Mouse (Mus musculus): Measurements from ENCODE around the gene Tada2a. TPM values are rescaled to one million over a fixed set of nuclear protein-coding genes. Genes with fewer than 3 reads are reported as not detected.
A peak's percentile ranks its signal among the peaks of the same experiment; 100 is the strongest.

Tada2a gene
- 10 to 100 TPM; 10.2 to 14.2 (median 13.7) TPM for polyA plus RNA-seq (2017; shearing (Covaris generic))

DNA sequence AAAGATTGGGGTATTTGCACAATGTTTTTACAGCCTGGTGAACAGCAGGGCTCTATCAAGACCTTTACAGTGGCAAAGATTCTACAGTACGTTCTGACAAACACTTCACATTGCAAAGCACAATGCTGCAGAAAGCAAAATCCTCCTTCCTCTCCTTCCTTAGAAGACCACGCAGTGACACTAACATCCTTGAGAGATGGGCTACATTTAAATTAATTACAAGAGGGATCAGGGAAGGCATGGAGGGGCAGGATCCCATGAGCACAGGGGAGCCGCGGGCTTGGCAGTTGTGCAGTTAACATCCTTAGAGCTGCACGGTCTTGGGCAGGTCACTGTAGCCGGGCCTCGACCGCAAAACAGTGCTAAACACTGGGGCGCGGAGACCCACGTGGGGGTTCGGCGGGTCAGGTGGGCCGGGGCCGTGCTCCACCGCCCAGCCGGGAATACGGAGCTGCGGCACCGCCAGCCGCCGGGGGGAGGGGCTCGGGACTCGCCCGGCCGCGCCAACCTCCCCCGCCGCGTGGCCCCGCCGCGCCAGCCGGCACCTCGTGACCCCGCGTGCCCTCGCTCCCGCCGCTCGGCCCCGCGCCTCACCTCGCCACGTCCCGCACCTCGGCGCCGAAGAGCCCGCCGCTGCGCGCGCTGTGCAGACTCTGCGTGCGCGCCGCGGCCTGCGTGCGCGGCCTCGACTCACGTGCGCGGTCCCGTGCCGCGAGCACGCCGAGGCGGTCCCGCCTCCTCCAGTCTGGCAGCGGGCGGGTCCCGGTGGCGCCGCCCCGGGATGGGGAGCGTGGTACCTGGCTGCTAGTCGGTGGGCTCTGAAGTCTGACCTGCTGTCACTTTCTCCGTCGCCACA, at the start of gene Tada2a, which contains the start of gene Acaca:
Gene Tada2a, minus strand, starts transcription at position 658 of the 856 bp plus-strand sequence.
Gene Acaca, plus strand, starts transcription at position 730 of the 856 bp plus-strand sequence.
- peak; percentile 78 for ATAC-seq

DNA sequence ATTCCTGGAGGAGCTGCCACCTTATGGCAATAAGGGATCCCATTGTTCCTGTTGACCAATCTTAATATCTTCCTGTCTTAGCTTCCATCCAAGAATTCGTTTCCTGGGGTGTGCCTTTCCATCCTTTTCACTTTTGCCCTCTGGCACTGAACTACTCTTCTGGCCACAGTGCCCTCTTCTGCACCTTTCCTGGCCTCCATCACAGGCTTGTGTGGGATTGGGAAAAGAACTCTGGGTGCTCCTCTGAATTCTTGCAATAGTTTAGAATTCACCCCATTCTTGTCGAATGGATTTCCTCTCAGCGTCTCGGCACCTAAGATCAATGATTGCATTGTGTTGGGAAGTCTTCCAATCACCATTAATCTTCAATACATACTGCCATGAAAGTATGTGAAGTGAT, 49.2 kb upstream of the Tada2a start:
- no peak for ATAC-seq

DNA sequence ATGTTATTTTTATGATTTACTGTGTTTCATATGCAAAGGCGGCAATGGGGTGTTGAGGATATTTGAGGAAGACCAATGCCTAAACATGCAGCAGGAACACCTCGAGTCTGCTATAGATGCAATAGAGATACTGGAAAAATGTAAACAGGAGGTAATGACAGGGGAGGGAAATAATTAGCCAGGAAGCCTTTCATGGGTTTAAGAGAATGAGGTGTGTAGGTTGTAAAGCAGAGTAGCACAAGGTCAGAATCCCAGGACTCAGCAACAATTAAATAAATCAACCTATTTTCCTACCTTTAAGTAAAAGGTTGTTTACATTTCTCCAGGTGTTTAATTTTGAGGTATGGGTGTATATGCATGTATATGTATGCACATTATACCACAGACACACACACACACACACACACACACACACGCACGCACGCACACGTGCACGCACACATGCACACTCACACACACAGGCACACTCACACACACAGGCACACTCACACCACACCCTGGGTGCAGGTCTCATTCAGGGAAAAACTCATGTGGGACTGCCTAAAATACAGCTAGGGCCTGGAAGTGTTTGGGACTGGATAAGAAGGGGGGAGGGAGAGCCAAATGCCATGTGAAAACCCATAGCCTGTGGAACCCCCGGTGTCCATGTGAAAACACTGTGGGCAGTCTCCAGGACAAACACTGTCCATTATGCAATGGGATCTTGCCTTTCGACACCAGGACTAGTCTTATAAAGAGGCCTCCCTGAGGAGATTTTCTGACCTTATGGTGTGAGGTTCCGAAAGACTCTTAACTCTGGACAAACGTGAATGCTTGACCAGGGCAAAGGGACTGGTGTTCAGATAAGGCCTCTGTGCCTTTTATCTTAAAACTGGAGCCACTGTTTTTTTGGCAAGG, 43.4 kb upstream of the Tada2a start:
- ATAC-seq, result no peak

DNA sequence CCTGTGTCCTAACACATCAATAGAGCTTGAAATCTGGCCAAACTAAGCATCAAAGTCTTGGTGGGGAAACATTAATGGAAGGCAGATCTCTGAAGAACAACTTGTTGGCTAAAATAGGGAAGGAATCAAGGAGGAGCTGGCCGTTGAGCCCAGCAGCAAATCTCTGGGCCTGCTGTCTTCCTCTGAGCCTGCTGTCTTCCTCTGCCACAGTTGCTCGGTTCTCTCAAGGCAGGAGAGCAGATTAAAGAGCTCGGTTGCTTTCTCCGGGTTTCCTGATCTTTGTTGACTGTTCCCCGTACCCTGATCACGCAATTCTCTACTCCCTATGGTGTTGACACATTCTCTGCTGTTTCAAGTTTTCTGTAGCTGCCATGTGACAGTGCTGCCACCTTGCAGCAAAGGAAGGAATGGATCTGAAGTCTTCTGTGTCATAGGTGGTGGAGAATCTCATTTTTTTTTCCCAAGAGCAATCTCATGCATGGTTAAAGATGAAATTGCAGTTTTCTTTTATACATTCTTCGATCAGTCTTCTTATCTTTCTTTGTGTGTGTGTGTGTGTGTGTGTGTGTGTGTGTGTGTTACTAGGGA, 39.4 kb upstream of the Tada2a start:
- no peak for ATAC-seq

DNA sequence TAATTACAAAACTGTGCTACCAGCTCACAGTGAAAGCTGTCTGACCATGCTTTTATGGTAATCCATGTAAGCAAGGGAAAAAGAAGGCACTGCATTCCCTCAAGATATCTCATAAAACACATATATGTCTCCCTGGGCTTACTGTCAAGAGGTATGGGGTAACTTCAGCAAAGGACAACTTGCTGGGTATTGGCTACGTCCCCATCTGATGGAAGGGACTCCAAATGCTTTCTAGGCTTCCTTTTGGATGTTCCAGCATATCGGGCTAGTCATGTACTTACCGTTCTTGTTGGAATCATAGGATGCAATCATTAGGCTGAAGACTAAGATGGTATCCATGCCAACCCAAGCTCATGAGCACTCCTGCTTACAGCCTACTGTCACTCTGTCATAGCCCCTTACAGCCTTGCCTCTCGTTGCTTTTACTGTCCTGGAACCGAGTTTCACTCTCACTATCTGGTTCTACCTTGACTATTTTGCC, 37.7 kb upstream of the Tada2a start, which contains the start of gene Gm11437:
Gene Gm11437, minus strand, starts transcription at position 431 of the 481 bp plus-strand sequence.
- ATAC-seq, result no peak

GRCm38 (mm10) chr11:84164561-84164960, 35.2 kb upstream of the Tada2a start:
- ATAC-seq, result no peak

DNA sequence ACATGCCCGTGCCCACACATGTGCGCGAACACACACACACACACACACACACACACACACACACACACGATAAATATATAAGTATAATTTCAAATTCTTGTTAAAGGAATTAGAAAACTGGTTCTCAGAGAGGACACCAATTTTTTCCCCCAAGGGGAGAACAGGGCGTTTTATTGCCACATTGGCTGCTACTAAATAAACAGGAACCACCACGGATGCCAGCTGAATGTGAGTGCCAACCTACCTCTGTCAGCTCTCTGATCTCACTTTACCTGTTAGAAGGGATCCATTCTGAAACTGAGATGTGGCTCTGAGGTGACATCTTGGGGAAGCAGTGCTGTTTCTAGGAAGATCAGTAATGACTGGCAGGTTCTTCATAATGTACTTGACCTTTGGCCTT, 34.7 kb upstream of the Tada2a start:
- ATAC-seq, result no peak

DNA sequence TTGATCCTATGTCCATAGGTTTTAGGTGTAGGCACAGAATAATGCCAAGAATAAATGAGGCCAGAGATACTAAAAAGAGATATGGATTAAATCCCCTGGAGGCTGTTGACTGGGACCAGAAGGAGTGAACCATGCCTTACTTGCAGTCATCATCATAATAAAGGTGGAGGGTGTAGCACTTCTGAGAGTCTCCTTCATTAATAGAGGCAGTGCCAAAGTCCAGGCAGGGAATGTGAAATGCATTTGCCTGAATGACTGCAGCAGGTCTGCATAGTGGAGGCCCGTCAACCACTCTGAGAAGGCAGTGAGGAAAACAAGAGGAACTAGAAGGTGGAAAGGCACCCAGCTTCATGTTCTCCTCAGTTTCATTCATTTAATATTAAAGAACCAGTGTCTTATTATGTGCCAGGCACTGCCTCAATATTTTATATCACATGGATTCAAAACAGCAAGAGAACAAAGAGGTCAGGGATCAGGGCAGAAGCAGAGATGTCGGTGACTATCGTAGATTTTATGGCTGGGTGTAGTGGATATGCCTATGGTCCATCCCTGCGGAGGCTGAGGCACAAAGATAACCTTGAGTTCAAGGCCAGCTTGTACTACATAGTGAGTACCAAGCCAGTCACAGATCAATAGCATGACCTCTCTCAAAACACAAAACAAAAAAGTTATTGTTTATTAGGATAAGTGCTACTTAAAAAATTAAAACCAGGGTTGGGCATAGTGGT, 27.3 kb upstream of the Tada2a start:
- no peak for ATAC-seq

DNA sequence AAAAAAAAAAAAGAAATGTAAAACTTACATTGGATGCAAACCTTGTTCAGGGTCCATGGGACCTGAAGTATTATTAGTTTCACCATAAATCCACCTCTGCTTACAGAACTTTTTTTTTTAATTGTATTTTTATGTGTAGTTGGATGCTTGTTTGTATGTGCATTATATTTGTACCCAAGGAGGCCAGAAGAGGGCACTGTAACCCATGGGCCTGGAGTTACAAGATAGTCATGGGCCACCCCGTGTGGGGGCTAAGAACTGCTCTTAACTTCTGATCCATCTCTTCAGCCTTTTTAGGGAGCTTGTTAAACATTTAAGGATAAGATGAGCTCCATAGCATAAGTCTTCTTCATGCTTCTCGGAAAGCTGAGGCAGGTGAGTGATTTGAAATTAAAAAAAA, 21.5 kb upstream of the Tada2a start:
- no peak for ATAC-seq

DNA sequence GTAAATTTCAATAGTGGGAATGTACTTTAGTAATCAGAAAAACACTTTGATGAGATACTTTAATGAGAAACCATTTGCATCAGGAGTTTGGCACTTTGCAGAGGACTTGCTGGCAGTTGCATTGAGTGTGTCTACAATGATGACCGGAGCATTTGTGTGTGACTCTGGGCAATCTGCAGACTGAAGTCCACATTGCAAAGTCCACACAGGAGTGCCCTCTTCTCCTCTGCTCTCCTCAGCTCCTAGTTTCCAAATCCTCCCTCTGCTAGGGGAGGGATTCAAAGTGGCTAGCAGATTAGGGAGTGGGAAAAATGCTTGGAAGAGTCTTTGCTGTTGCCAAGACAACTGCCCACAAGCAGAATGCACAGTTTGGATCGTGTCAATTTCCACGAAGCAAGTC, 16.7 kb upstream of the Tada2a start:
- no peak for ATAC-seq

- ATAC-seq, result no peak
Observed at GRCm38 (mm10) chr11:84145201-84145798, 15.9 kb upstream of the Tada2a start.

GRCm38 (mm10) chr11:84141752-84142151, 12.4 kb upstream of the Tada2a start:
- no peak for ATAC-seq

DNA sequence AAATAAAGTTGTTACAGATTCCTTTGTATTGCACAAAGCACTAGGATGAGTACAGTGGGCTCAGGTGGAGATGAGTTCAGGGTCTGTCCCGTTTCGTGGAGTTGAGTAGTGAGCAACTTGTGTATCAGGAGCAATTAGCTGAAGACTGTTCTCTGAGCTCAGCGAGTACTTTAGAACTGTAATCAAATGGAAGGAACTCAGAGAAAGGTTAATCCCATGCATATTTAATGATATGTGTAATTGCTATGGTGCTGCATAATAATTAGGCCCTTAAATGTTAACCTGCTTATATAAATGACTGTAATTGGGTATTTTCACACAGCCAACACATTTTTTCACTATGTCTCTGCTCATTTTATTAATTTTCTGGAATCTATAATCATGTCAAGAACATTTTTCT, 7.1 kb upstream of the Tada2a start:
- no peak for ATAC-seq

- ATAC-seq, result no peak
Observed at GRCm38 (mm10) chr11:84134331-84134860, 5.0 kb upstream of the Tada2a start.

DNA sequence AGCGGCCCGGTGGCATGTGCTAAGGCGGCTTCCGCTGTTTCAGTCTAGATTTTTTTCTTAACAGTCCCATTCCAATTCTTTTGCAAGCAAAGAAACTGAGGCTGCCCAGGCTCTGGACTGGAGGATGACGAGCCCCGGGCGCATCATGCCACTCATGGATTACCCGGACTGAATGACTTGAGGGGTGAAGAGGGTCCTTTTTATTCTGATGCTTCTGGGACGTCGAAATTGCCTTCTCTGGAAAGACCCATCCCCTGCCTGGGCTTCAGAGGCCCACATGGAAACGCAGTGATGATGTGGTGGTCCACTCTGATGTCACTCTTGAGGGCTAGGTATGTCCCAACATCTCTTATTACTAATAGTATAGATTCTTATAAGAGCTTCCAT, 392 bp upstream of the Tada2a start:
- ATAC-seq, result no peak

- ATAC-seq, result no peak
Observed at GRCm38 (mm10) chr11:84127977-84128376, 1.4 kb downstream of the Tada2a start.

GRCm38 (mm10) chr11:84121051-84121956, 8.1 kb downstream of the Tada2a start:
- no peak for ATAC-seq

DNA sequence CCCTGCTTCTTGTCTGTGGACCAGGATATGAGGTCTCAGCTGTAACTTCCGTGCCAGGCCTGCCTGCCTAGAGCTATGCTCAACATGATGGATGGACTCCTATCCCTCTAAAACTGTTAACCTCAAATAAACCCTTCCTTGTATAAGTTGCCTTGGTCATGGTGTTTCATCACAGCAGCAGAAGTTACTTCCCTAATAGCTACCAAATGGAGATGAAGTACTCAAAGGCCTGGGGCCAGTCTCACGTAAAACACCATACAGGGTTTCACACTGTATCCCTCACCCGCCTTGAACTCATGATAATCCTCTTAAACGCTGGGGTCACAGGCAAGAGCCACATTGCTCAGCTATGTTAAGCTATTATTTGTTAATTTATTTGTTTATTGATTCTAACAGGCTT, 12.0 kb downstream of the Tada2a start:
- ATAC-seq, result no peak

DNA sequence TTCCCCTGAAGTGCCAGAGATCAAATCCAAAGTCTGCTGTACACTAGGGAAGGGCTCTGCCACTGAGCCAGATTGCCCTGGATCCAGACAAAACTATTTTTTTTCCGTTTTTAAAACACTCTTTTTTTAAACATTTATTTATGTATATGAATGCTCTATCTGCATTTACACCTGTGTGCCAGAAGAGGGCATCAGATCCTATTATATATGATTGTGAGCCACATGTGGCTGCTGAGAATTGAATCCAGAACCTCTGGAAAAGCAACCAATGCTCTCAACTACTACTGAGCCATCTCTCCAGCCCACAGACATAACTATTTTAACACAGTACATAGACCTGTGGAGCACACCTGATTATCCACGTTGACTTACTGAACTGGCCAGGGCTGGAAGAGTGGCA, 13.2 kb downstream of the Tada2a start:
- ATAC-seq, result no peak

DNA sequence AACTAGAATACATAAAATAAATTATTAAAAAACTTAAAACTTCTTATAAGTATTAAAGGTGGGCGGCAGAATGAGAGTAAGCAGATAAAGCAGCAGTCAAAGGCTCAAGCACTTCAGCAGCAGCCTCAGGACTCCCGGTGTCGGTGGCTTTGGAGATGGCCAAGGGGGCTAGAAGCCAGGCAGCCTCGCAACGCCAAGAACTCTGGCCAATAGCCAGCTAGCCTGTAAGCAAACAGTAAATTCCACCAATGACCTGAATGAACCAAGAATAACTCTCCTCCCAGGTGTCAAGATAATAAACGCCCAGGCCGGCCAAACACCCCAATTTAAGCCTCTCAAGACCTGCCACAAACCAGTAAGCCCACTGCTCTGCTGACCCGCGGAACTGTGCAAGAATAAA, 13.8 kb downstream of the Tada2a start:
- ATAC-seq, result no peak
